Mouse (Mus musculus) neural tube, embryonic 12.5 days (tissue): ENCODE results near the gene Cyld. TPM values are rescaled to one million over a fixed set of nuclear protein-coding genes. Genes with fewer than 3 reads are reported as not detected.

ENCODE experiments used
- ATAC-seq: fragments of 200-750 bp; cut with Nextera tagmentation; 2 replicates; pipeline ENCODE4 v1.8.0; 2017; ENCODE audit warnings: low read depth, mild to moderate bottlenecking, moderate TSS enrichment, moderate library complexity; ENCODE audit not compliant: low FRiP score
- H3K27ac ChIP-seq: fragments of 300-500 bp; sonication (generic); 2 replicates; pipeline ENCODE4 v1.5.1; 2016
- H3K27me3 ChIP-seq: fragments of 300-500 bp; sonication (generic); replicated peaks from 2 replicates; pipeline ENCODE4 v1.6.1; 2016; ENCODE audit warnings: mild to moderate bottlenecking
- H3K36me3 ChIP-seq: fragments of 300-500 bp; sonication (generic); 2 replicates; pipeline ENCODE4 v1.6.1; 2016; ENCODE audit warnings: mild to moderate bottlenecking
- H3K4me1 ChIP-seq: fragments of 300-500 bp; sonication (generic); 2 replicates; pipeline ENCODE4 v1.6.1; 2016
- H3K4me2 ChIP-seq: fragments of 300-500 bp; sonication (generic); replicated peaks from 2 replicates; pipeline ENCODE4 v1.6.1; 2016; ENCODE audit warnings: mild to moderate bottlenecking
- H3K4me3 ChIP-seq: fragments of 300-500 bp; sonication (generic); 2 replicates; pipeline ENCODE4 v1.5.1; 2016
- H3K9ac ChIP-seq: fragments of 300-500 bp; sonication (generic); 2 replicates; pipeline ENCODE4 v1.6.1; 2016; ENCODE audit warnings: mild to moderate bottlenecking
- H3K9me3 ChIP-seq: fragments of 300-500 bp; sonication (generic); 2 replicates; pipeline ENCODE4 v1.6.1; 2016; ENCODE audit warnings: mild to moderate bottlenecking
- WGBS: fragments of 180-500 bp; shearing (Covaris S2); methylation state at CpG from one replicate; pipeline ENCODE4 v1.1.7; 2016; 5-methylcytosine and 5-hydroxymethylcytosine counted together
- polyA plus RNA-seq: library from polyadenylated mRNA; unstranded; fragments of >200 nt; fragmentation: Nextera tagmentation; extraction: Ambion mirVana; gene quantifications from 2 replicates; pipeline ENCODE4 v1.2.1, GENCODE M21; 2016

Cyld gene
- polyA plus RNA-seq, 1 experiment from 2014 or later: 18.6 TPM

DNA sequence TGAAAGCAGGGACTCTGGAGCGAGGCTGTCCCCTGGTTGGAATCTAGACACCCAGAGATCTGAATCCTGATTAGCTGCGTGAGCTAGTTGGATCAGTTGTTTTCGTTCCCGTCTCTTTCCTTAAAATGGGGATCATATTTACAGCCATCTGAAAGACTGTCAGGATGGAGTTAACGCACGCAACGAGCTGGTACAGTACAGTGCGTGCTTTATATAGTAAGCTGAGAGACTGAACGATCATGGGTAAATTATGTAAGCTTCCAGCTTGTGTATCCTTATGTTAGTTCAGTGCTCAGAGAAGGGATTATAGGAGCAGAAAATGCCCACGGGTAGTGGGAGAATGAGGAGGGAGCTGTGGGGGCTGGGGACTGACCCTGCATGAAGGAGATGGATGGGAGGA lies 25.3 kb upstream of the Cyld start:
- no peaks in the 10 kb centered on the region for H3K36me3 ChIP-seq
- peaks cover 6% of the 10 kb centered on the region; the same call in 1 of the 2 replicates for H3K4me1 ChIP-seq
- no peak overlapping the region for H3K4me3 ChIP-seq
- no peak overlapping the region for H3K27ac ChIP-seq
- H3K9ac ChIP-seq: no peak overlapping the region
- H3K4me2 ChIP-seq: no peak overlapping the region
- ATAC-seq: no peak
- WGBS: 90% methylated on average over 10 of the region's 10 CpGs
- H3K27me3 ChIP-seq: no peaks in the 10 kb centered on the region
- H3K9me3 ChIP-seq: no peaks in the 10 kb centered on the region

DNA sequence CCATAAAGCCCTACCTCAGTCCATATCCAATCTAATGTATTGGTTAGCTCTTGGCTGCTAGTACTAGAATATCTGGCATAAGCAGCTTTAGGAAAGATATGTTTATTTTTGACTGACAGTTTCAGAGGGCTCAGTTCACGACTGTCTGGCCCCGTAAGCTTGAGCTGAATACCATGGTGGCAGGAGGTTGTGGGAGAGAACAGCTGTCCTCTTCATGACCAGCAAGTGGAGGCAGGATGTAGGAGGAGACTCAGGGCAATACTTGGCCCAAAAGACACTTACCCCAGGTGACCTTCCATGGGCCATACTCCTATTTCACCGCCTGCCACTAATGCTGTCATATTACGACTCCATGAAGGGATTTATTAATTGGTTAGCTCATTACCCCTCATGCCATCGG lies 23.0 kb upstream of the Cyld start:
- no peak for ATAC-seq
- Histone ChIP-seq H3K4me2 (no peak overlapping the region), H3K9ac (no peak overlapping the region), H3K27me3 (no peaks in the 10 kb centered on the region), H3K36me3 (no peaks in the 10 kb centered on the region), H3K4me3 (no peak overlapping the region), H3K9me3 (no peaks in the 10 kb centered on the region), H3K4me1 (0 out of 2 replicates have a peak, but pooled peaks cover 2% of the 10 kb centered on the region), H3K27ac (no peak overlapping the region)
- 84% methylated on average over 5 of the region's 5 CpGs for WGBS

- ATAC-seq: no peak
- H3K27me3 ChIP-seq: no peaks in the 10 kb centered on the region
- no peaks in the 10 kb centered on the region for H3K4me1 ChIP-seq
- no peaks in the 10 kb centered on the region for H3K9me3 ChIP-seq
- H3K4me3 ChIP-seq: no peak overlapping the region
- H3K4me2 ChIP-seq: no peak overlapping the region
- WGBS: 92% methylated on average over 12 of the region's 12 CpGs
- H3K9ac ChIP-seq: no peak overlapping the region
- H3K36me3 ChIP-seq: no peaks in the 10 kb centered on the region
- H3K27ac ChIP-seq: no peak overlapping the region
Observed at GRCm38 (mm10) chr8:88675372-88676165, 21.3 kb upstream of the Cyld start.

DNA sequence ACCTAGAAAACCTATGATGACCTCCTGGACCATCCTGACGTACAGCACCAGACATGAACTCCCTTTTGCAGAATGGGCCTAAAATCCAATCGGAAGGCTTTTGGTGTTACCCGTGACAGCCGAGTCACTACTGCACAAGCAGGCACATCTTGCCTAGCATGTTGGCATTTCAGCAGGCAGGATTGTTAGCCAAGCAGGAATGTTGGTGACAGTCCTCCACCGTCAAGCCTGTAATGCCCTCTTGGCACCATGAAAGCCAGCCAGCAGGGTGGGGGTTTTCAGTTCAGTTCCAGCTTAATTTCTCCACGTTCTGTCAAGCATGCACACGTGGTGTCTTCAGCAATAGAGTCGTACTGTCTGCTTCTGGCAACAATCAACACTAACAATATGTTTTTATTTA lies 19.8 kb upstream of the Cyld start:
- WGBS: 83% methylated on average over 8 of the region's 8 CpGs
- Histone ChIP-seq H3K4me3 (no peak overlapping the region), H3K4me2 (no peak overlapping the region), H3K9me3 (no peaks in the 10 kb centered on the region), H3K27ac (no peak overlapping the region), H3K36me3 (no peaks in the 10 kb centered on the region), H3K4me1 (no peaks in the 10 kb centered on the region), H3K27me3 (no peaks in the 10 kb centered on the region), H3K9ac (no peak overlapping the region)
- no peak for ATAC-seq

- Histone ChIP-seq H3K27ac (no peak overlapping the region), H3K9ac (no peak overlapping the region), H3K4me2 (no peak overlapping the region), H3K36me3 (no peaks in the 10 kb centered on the region), H3K9me3 (no peaks in the 10 kb centered on the region), H3K4me1 (no peaks in the 10 kb centered on the region), H3K4me3 (no peak overlapping the region), H3K27me3 (no peaks in the 10 kb centered on the region)
- no peak for ATAC-seq
- 96% methylated on average over 2 of the region's 2 CpGs for WGBS
Observed at GRCm38 (mm10) chr8:88680566-88680965, 16.3 kb upstream of the Cyld start.

- Histone ChIP-seq H3K9me3 (no peaks in the 10 kb centered on the region), H3K9ac (no peak overlapping the region), H3K4me1 (no peaks in the 10 kb centered on the region), H3K27me3 (no peaks in the 10 kb centered on the region), H3K27ac (no peak overlapping the region), H3K4me2 (no peak overlapping the region), H3K4me3 (no peak overlapping the region), H3K36me3 (no peaks in the 10 kb centered on the region)
- WGBS: 90% methylated on average over 8 of the region's 8 CpGs
- no peak for ATAC-seq
Observed at GRCm38 (mm10) chr8:88681046-88681445, 15.8 kb upstream of the Cyld start.

GRCm38 (mm10) chr8:88683656-88684289 lies 13.1 kb upstream of the Cyld start:
- Histone ChIP-seq H3K9ac (no peak overlapping the region), H3K9me3 (no peaks in the 10 kb centered on the region), H3K27me3 (no peaks in the 10 kb centered on the region), H3K36me3 (no peaks in the 10 kb centered on the region), H3K4me3 (no peak overlapping the region), H3K4me1 (no peaks in the 10 kb centered on the region), H3K27ac (no peak overlapping the region), H3K4me2 (no peak overlapping the region)
- WGBS: 89% methylated on average over 7 of the region's 7 CpGs
- ATAC-seq: no peak

- Histone ChIP-seq H3K36me3 (no peaks in the 10 kb centered on the region), H3K27me3 (no peaks in the 10 kb centered on the region), H3K4me2 (no peak overlapping the region), H3K4me1 (no peaks in the 10 kb centered on the region), H3K9ac (no peak overlapping the region), H3K9me3 (no peaks in the 10 kb centered on the region), H3K4me3 (no peak overlapping the region), H3K27ac (no peak overlapping the region)
- ATAC-seq: no peak
- 74% methylated on average over 9 of the region's 9 CpGs for WGBS
Observed at GRCm38 (mm10) chr8:88686226-88686905, 10.5 kb upstream of the Cyld start.

GRCm38 (mm10) chr8:88686906-88687235 lies 10.0 kb upstream of the Cyld start:
- Histone ChIP-seq H3K27ac (no peak overlapping the region), H3K9me3 (no peaks in the 10 kb centered on the region), H3K4me1 (no peaks in the 10 kb centered on the region), H3K4me2 (no peak overlapping the region), H3K27me3 (no peaks in the 10 kb centered on the region), H3K9ac (no peak overlapping the region), H3K36me3 (no peaks in the 10 kb centered on the region), H3K4me3 (no peak overlapping the region)
- ATAC-seq: no peak
- WGBS: 82% methylated on average over 8 of the region's 8 CpGs

DNA sequence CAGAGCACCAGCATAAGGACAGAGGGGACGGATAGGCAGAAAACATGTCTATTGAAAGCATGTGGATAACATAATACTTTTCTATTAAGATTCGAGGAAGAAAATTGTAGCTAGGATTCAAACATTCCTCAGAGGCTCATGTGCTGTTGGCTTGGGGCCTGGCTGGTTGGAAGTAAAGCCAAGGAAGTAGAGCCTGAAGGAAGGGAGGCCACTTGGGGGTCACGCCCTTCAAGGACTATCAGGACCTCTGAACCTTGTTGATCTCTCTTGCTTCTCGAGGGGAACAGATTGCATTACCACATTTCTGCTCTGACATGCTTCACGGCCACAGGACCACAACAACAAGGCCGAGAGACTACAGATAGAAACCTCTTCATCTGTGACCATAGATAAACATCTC lies 7.7 kb upstream of the Cyld start:
- 82% methylated on average over 6 of the region's 6 CpGs for WGBS
- H3K36me3 ChIP-seq: no peaks in the 10 kb centered on the region
- no peaks in the 10 kb centered on the region for H3K9me3 ChIP-seq
- no peak overlapping the region for H3K9ac ChIP-seq
- no peak overlapping the region for H3K27ac ChIP-seq
- ATAC-seq: no peak
- no peak overlapping the region for H3K4me3 ChIP-seq
- H3K4me1 ChIP-seq: no peaks in the 10 kb centered on the region
- no peak overlapping the region for H3K4me2 ChIP-seq
- no peaks in the 10 kb centered on the region for H3K27me3 ChIP-seq

DNA sequence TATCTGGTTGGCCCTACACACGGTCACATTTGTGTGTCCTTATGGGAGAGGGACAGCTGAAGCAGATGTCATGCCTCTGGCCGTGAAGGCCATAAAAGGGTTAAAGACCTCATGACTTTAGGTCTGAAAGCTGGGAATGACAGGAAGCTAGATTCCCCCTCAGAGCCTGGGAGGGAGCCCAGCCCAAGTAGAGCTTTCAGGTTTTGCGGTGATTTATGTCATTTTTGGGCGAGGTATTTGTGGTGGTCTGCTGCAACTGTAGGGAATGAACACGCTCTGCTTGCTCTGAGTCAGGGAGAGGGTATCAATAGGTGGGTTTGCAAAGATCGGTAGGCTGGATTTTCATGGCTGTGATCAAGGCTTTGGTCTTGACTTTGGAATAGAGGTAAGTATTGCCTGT lies 6.9 kb upstream of the Cyld start:
- no peaks in the 10 kb centered on the region for H3K4me1 ChIP-seq
- no peak overlapping the region for H3K27ac ChIP-seq
- H3K9ac ChIP-seq: no peak overlapping the region
- no peak for ATAC-seq
- no peak overlapping the region for H3K4me3 ChIP-seq
- no peak overlapping the region for H3K4me2 ChIP-seq
- no peaks in the 10 kb centered on the region for H3K9me3 ChIP-seq
- 86% methylated on average over 6 of the region's 6 CpGs for WGBS
- no peaks in the 10 kb centered on the region for H3K27me3 ChIP-seq
- H3K36me3 ChIP-seq: no peaks in the 10 kb centered on the region

DNA sequence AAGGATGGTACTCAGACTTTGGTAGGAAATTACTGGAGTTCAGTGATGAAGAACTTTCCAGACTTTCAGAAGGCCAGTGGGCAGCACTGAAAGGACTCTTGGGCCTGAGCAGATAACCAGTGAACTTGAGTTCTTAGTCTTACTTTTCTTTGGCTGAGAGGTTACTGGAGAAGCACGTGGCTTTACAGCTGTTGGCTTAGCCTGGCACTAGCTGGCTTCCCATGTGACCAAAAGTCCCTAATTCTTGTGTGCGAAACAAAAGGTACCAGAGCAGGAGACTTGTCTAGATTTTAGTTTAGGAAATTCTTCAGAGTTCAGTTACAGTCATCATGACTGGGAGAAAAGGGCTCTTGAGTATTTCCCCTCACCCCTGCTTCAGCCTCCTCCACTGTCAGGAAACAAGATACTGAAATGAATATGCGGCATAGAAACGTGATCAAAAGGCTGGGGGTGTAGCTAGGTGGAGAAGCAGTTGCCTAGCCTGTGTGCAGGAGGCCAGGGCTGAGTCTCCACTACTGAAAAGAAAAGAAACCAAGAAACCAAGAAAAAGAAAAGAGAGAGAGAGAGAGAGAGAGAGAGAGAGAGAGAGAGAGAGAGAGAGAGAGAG lies 5.4 kb upstream of the Cyld start:
- 56% methylated on average over 4 of the region's 4 CpGs for WGBS
- Histone ChIP-seq H3K4me1 (peaks cover 3% of the 10 kb centered on the region; the same call in 1 of the 2 replicates), H3K9me3 (no peaks in the 10 kb centered on the region), H3K4me3 (no peak overlapping the region), H3K36me3 (no peaks in the 10 kb centered on the region), H3K27ac (no peak overlapping the region), H3K4me2 (no peak overlapping the region), H3K9ac (no peak overlapping the region), H3K27me3 (0 out of 2 replicates have a peak, but pooled peaks cover 5% of the 10 kb centered on the region)
- ATAC-seq: no peak
